ENCODE assay signal across 7 mouse cellular contexts in the genomic region with DNA sequence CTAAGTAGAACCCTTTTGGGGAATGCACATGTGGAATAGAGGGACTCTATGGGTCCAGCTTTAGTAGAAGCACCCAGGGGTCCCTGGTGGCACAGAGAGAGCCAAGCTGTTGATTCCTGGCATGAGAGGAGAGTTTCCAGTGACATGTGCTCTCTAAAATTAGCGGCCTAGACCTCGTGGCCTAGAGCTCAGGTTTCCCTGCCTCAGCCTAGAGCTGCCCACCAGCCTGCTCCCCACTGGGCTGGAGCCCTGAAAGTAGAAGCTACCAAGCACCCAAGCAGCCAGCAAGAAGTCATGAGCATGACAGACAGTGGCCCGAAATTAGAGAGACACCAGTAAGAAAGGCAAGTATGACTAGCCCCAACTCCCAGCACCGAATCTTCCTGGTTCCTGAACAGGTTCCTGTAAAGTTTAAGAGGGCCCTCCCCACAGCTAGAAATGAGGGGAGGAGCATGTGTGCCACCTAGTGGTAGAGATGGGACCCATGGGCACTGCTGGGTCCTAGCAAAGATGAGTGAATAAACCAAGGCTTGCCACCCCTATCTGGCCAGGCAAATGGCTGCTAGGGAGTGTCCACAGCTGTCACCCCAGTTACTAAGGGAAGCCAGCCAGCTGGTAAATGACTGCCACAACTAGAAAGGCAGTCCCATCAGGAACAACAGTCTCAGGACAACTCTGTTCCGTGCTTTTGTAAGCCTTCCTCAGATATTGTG. TPM values are rescaled to one million over a fixed set of nuclear protein-coding genes. Genes with fewer than 3 reads are reported as not detected.
DNase-seq lines count a peak whose midpoint lies in the region; ATAC-seq and TF ChIP-seq lines count a peak whose summit lies in the region.

No protein-coding gene starts in this region.

- H3K4me1 ChIP-seq in hindbrain, postnatal 0 days (ENCODE audit: insufficient read depth, low read length) = no peaks in the 10 kb centered on the region
- no peaks in the 10 kb centered on the region for H3K4me1 ChIP-seq in liver, embryonic 13.5 days (replicated peaks)

- peaks cover 8% of the 10 kb centered on the region for H3K36me3 ChIP-seq in C2C12 (ENCODE audit: control insufficient read depth, insufficient read depth)
- H3K36me3 ChIP-seq in hindbrain, postnatal 0 days (ENCODE audit: insufficient read depth, low read length) = peaks cover 8% of the 10 kb centered on the region; the same call in 1 of the 2 replicates
- peaks cover 35% of the 10 kb centered on the region for H3K36me3 ChIP-seq in liver, embryonic 13.5 days

- no peak for TF ChIP-seq POLR2A in brain, embryonic 14.5 days (IDR thresholded peaks at IDR 0.05; ENCODE audit: borderline replicate concordance, extremely low read depth, insufficient read depth, insufficient read length, poor library complexity, severe bottlenecking)

- peak; percentile 12 for TF ChIP-seq CTCF in C2C12 (IDR thresholded peaks at IDR 0.05; ENCODE audit: control insufficient read depth, insufficient read depth, insufficient read length)
- TF ChIP-seq CTCF in brain, embryonic 14.5 days (IDR thresholded peaks at IDR 0.05; ENCODE audit: borderline replicate concordance, extremely low read depth, insufficient read depth, insufficient read length) = peak; percentile 61; the same call in 1 of the 2 replicates
- TF ChIP-seq CTCF in hindbrain, postnatal 0 days (IDR thresholded peaks at IDR 0.05; ENCODE audit: low read depth) = peak; percentile 73

- H3K9me3 ChIP-seq in hindbrain, postnatal 0 days (ENCODE audit: low read length) = no peaks in the 10 kb centered on the region
- no peaks in the 10 kb centered on the region for H3K9me3 ChIP-seq in liver, embryonic 13.5 days (replicated peaks)

- H3K27me3 ChIP-seq in C2C12 (ENCODE audit: control insufficient read depth, insufficient read depth, insufficient read length) = no peaks in the 10 kb centered on the region
- no peaks in the 10 kb centered on the region for H3K27me3 ChIP-seq in hindbrain, postnatal 0 days (ENCODE audit: insufficient read depth, low read length)
- no peaks in the 10 kb centered on the region for H3K27me3 ChIP-seq in liver, embryonic 13.5 days

- no peak overlapping the region for H3ac ChIP-seq in C2C12 (ENCODE audit: control insufficient read depth, insufficient read length, low read depth)

- peak; percentile 74 for DNase-seq in 3T3-L1 (ENCODE audit: low read depth, low spot score)
- DNase-seq in brain, embryonic 14.5 days (ENCODE audit: low read depth) = peak; percentile 29
- DNase-seq in hindbrain, postnatal 0 days (ENCODE audit: low spot score) = peak; percentile 50
- DNase-seq in liver, embryonic 13.5 days = no peak

- H3K9ac ChIP-seq in hindbrain, postnatal 0 days (replicated peaks; ENCODE audit: low read length) = no peak overlapping the region
- H3K9ac ChIP-seq in liver, embryonic 13.5 days = no peak overlapping the region

- no peaks in the 10 kb centered on the region for H3K79me3 ChIP-seq in C2C12 (ENCODE audit: low read depth)

- peak; percentile 52; the same call in 1 of the 2 replicates for ATAC-seq in erythroid progenitor cell, adult 5-6 weeks (replicated peaks; ENCODE audit: low FRiP score, poor library complexity, severe bottlenecking)
- ATAC-seq in hindbrain, postnatal 0 days = peak; percentile 63; the same call in 1 of the 2 replicates
- ATAC-seq in liver, embryonic 13.5 days (ENCODE audit: low read depth) = peak; percentile 51
- ATAC-seq in neutrophil, adult 5-6 weeks (ENCODE audit: extremely low read depth, insufficient number of reproducible peaks, low FRiP score, poor library complexity, severe bottlenecking) = peak; percentile 61; the same call in 1 of the 2 replicates

- no peaks in the 10 kb centered on the region for H3K79me2 ChIP-seq in C2C12 (ENCODE audit: control insufficient read depth, insufficient read depth)

- no peak overlapping the region for H3K27ac ChIP-seq in hindbrain, postnatal 0 days
- no peak overlapping the region for H3K27ac ChIP-seq in liver, embryonic 13.5 days

- H3K4me3 ChIP-seq in C2C12 (ENCODE audit: insufficient read depth, poor library complexity, severe bottlenecking) = no peak overlapping the region
- H3K4me3 ChIP-seq in hindbrain, postnatal 0 days (ENCODE audit: low read length) = no peak overlapping the region
- H3K4me3 ChIP-seq in liver, embryonic 13.5 days (replicated peaks) = no peak overlapping the region

- WGBS in hindbrain, postnatal 0 days = 79% methylated on average over 5 of the region's 5 CpGs
- 56% methylated on average over 5 of the region's 5 CpGs for WGBS in liver, embryonic 13.5 days (ENCODE audit: insufficient replicate concordance)

- H3K4me2 ChIP-seq in hindbrain, postnatal 0 days (ENCODE audit: low read depth, low read length) = no peak overlapping the region
- H3K4me2 ChIP-seq in liver, embryonic 13.5 days = no peak overlapping the region

TF ChIP-seq in C2C12, 6 proteins besides CTCF, POLR2A, EP300 and RAD21:
- TF ChIP-seq USF1 (IDR thresholded peaks at IDR 0.05; ENCODE audit: low read depth) (no peak), MYOD1 (IDR thresholded peaks at IDR 0.05; ENCODE audit: control insufficient read depth, insufficient read length, low read depth) (no peak), MYOG (IDR thresholded peaks at IDR 0.05; ENCODE audit: control insufficient read depth, extremely low read depth, insufficient read length) (no peak), FOSL1 (IDR thresholded peaks at IDR 0.05; ENCODE audit: insufficient read depth, low read length, poor library complexity, severe bottlenecking) (no peak), MAX (IDR thresholded peaks at IDR 0.05) (no peak), CEBPB (IDR thresholded peaks at IDR 0.05; ENCODE audit: low read depth) (no peak)

RNA-seq across cellular contexts. Expression of a gene that starts 18.1 kb away (rescaled TPM):
- 62.8 TPM for polyA plus RNA-seq in C2C12 (2012; fragmentation: generic; extraction: Trizol)
- 62.2 and 71.4 TPM in 2 replicates for polyA plus RNA-seq in brain, embryonic 14.5 days (2012; rRNA removed)
- 1.3 and 1.4 TPM in 2 replicates for total RNA-seq in erythroid progenitor cell, adult 5-6 weeks (2015; ENCODE audit: low replicate concordance)
- total RNA-seq in erythroid progenitor cell, adult 5-6 weeks (2017; ENCODE audit: low replicate concordance) = 0.51 TPM in 1 of 2 replicates, not detected in the other
- total RNA-seq in hindbrain, postnatal 0 days (2014; rRNA removed) = 60.6 and 61.1 TPM in 2 replicates
- 7.6 and 8.2 TPM in 2 replicates for polyA plus RNA-seq in hindbrain, postnatal 0 days (2015; fragmentation: Nextera tagmentation; extraction: Ambion mirVana)
- polyA plus RNA-seq in liver, embryonic 13.5 days (2015; fragmentation: Nextera tagmentation; extraction: Ambion mirVana) = 0.38 and 0.41 TPM in 2 replicates
- total RNA-seq in neutrophil, adult 5-6 weeks (2017) = 0.25 TPM in 1 of 2 replicates, not detected in the other

RNA-seq across cellular contexts. Expression of a gene that starts 24.9 kb away (rescaled TPM):
- polyA plus RNA-seq in C2C12 (2012; fragmentation: generic; extraction: Trizol) = 185 TPM
- 44.3 and 48.6 TPM in 2 replicates for polyA plus RNA-seq in brain, embryonic 14.5 days (2012; rRNA removed)
- total RNA-seq in erythroid progenitor cell, adult 5-6 weeks (2015; ENCODE audit: low replicate concordance) = 110 and 144 TPM in 2 replicates
- 56.3 and 68.2 TPM in 2 replicates for total RNA-seq in erythroid progenitor cell, adult 5-6 weeks (2017; ENCODE audit: low replicate concordance)
- 50.1 and 50.6 TPM in 2 replicates for total RNA-seq in hindbrain, postnatal 0 days (2014; rRNA removed)
- polyA plus RNA-seq in hindbrain, postnatal 0 days (2015; fragmentation: Nextera tagmentation; extraction: Ambion mirVana) = 150 and 157 TPM in 2 replicates
- polyA plus RNA-seq in liver, embryonic 13.5 days (2015; fragmentation: Nextera tagmentation; extraction: Ambion mirVana) = 171 and 180 TPM in 2 replicates
- total RNA-seq in neutrophil, adult 5-6 weeks (2017) = 173 and 191 TPM in 2 replicates

RNA-seq across cellular contexts. Expression of a gene that starts 25.3 kb away (rescaled TPM):
- polyA plus RNA-seq in C2C12 (2012; fragmentation: generic; extraction: Trizol) = 7.6 TPM
- 16.0 and 19.3 TPM in 2 replicates for polyA plus RNA-seq in brain, embryonic 14.5 days (2012; rRNA removed)
- 11.5 and 14.7 TPM in 2 replicates for total RNA-seq in erythroid progenitor cell, adult 5-6 weeks (2015; ENCODE audit: low replicate concordance)
- total RNA-seq in erythroid progenitor cell, adult 5-6 weeks (2017; ENCODE audit: low replicate concordance) = 1.7 and 3.8 TPM in 2 replicates
- total RNA-seq in hindbrain, postnatal 0 days (2014; rRNA removed) = 16.6 and 18.0 TPM in 2 replicates
- polyA plus RNA-seq in hindbrain, postnatal 0 days (2015; fragmentation: Nextera tagmentation; extraction: Ambion mirVana) = 8.4 and 8.5 TPM in 2 replicates
- polyA plus RNA-seq in liver, embryonic 13.5 days (2015; fragmentation: Nextera tagmentation; extraction: Ambion mirVana) = 7.2 and 7.5 TPM in 2 replicates
- 29.6 and 31.7 TPM in 2 replicates for total RNA-seq in neutrophil, adult 5-6 weeks (2017)

RNA-seq across cellular contexts. Expression of a gene that starts 31.2 kb away (rescaled TPM):
- 0.06 TPM for polyA plus RNA-seq in C2C12 (2012; fragmentation: generic; extraction: Trizol)
- polyA plus RNA-seq in brain, embryonic 14.5 days (2012; rRNA removed) = 139 and 181 TPM in 2 replicates
- not detected in 2 replicates for total RNA-seq in erythroid progenitor cell, adult 5-6 weeks (2015; ENCODE audit: low replicate concordance)
- not detected in 2 replicates for total RNA-seq in erythroid progenitor cell, adult 5-6 weeks (2017; ENCODE audit: low replicate concordance)
- total RNA-seq in hindbrain, postnatal 0 days (2014; rRNA removed) = 109 and 116 TPM in 2 replicates
- polyA plus RNA-seq in hindbrain, postnatal 0 days (2015; fragmentation: Nextera tagmentation; extraction: Ambion mirVana) = 145 and 149 TPM in 2 replicates
- 1.1 and 1.2 TPM in 2 replicates for polyA plus RNA-seq in liver, embryonic 13.5 days (2015; fragmentation: Nextera tagmentation; extraction: Ambion mirVana)
- not detected in 2 replicates for total RNA-seq in neutrophil, adult 5-6 weeks (2017)

RNA-seq across cellular contexts. Expression of a gene that starts 51.9 kb away (rescaled TPM):
- polyA plus RNA-seq in C2C12 (2012; fragmentation: generic; extraction: Trizol) = 22.3 TPM
- 1.1 and 1.5 TPM in 2 replicates for polyA plus RNA-seq in brain, embryonic 14.5 days (2012; rRNA removed)
- not detected in 2 replicates for total RNA-seq in erythroid progenitor cell, adult 5-6 weeks (2015; ENCODE audit: low replicate concordance)
- total RNA-seq in erythroid progenitor cell, adult 5-6 weeks (2017; ENCODE audit: low replicate concordance) = not detected in 2 replicates
- total RNA-seq in hindbrain, postnatal 0 days (2014; rRNA removed) = 2.3 and 3.3 TPM in 2 replicates
- 1.1 and 1.3 TPM in 2 replicates for polyA plus RNA-seq in hindbrain, postnatal 0 days (2015; fragmentation: Nextera tagmentation; extraction: Ambion mirVana)
- polyA plus RNA-seq in liver, embryonic 13.5 days (2015; fragmentation: Nextera tagmentation; extraction: Ambion mirVana) = 36.2 and 36.4 TPM in 2 replicates
- not detected in 2 replicates for total RNA-seq in neutrophil, adult 5-6 weeks (2017)

Comparison
In these comparisons a context has a peak if more than half of its experiments do, and no peak if none do; other contexts are left out.
1. CTCF ChIP-seq: peak in every context shown above with its lines; median percentile 73 in hindbrain, postnatal 0 days; 61 in brain, embryonic 14.5 days; 12 in C2C12.